Mouse (Mus musculus) MEL (cell line): ENCODE measurements at regions not wholly inside any gene's neighbourhood (a gene's known extent, or its start where the extent isn't known, plus 50 kb on each side); places are given as distances from the start of the nearest gene placed in this dataset.

Experiments used
- DNase-seq: peaks from one replicate; pipeline ENCODE4 v3.0.0; 2011; ENCODE audit warnings: low read depth, low spot score
- H3K27ac ChIP-seq: 2 replicates; pipeline ENCODE4 v1.5.1; 2012; ENCODE audit warnings: low read depth, mild to moderate bottlenecking, control low read depth, low read length, moderate library complexity; ENCODE audit not compliant: control insufficient read depth
- H3K27me3 ChIP-seq, 2 experiments: fragments of 150-350 bp in 1 of 2; sonication (generic) in 1 of 2; 2 replicates each; pipeline ENCODE4 v1.6.1; 2012; ENCODE audit warnings: low read length in 2 of 2, mild to moderate bottlenecking in 2 of 2, improper control_type of control experiment in 1 of 2, moderate library complexity in 1 of 2; ENCODE audit not compliant: insufficient read depth in 2 of 2, control insufficient read depth in 1 of 2
- H3K36me3 ChIP-seq, 2 experiments: 2 replicates each; pipeline ENCODE4 v1.6.1; 2012 to 2014; ENCODE audit warnings: low read length in 2 of 2, improper control_type of control experiment in 1 of 2, inconsistent platforms in 1 of 2, mild to moderate bottlenecking in 1 of 2; ENCODE audit not compliant: insufficient read depth in 2 of 2, control insufficient read depth in 1 of 2
- H3K4me1 ChIP-seq, 2 experiments: fragments of 150-350 bp in 1 of 2; sonication (generic) in 1 of 2; 2 replicates each; pipeline ENCODE4 v1.6.1; 2012; ENCODE audit warnings: low read length in 2 of 2, improper control_type of control experiment in 1 of 2, mild to moderate bottlenecking in 1 of 2; ENCODE audit not compliant: insufficient read depth in 2 of 2, control insufficient read depth in 1 of 2
- H3K4me3 ChIP-seq, 2 experiments: fragments of 150-350 bp in 1 of 2; sonication (generic) in 1 of 2; 2 replicates each; pipeline ENCODE4 v1.5.1; 2012; ENCODE audit warnings: low read depth in 2 of 2, low read length in 2 of 2, mild to moderate bottlenecking in 2 of 2, moderate library complexity in 2 of 2, control low read depth in 1 of 2, improper control_type of control experiment in 1 of 2; ENCODE audit not compliant: control insufficient read depth in 1 of 2, insufficient read depth in 1 of 2
- H3K79me2 ChIP-seq: 2 replicates; pipeline ENCODE4 v1.6.1; 2012; ENCODE audit warnings: mild to moderate bottlenecking, low read length, moderate library complexity; ENCODE audit not compliant: control insufficient read depth, poor library complexity, insufficient read depth
- H3K9ac ChIP-seq: 2 replicates; pipeline ENCODE4 v1.6.1; 2012; ENCODE audit warnings: low read depth, mild to moderate bottlenecking, control low read depth, low read length, moderate library complexity; ENCODE audit not compliant: control insufficient read depth, poor library complexity, severe bottlenecking
- H3K9me3 ChIP-seq: fragments of 150-350 bp; sonication (generic); replicated peaks from 2 replicates; pipeline ENCODE4 v1.6.1; 2012; ENCODE audit warnings: mild to moderate bottlenecking, low read length, improper control_type of control experiment, moderate library complexity; ENCODE audit not compliant: insufficient read depth
- BHLHE40 ChIP-seq: IDR thresholded peaks from 2 replicates; pipeline ENCODE4 v1.6.1; 2012; ENCODE audit warnings: low read depth, mild to moderate bottlenecking, inconsistent platforms, low read length, improper control_type of control experiment, borderline replicate concordance
- CHD1 ChIP-seq: IDR thresholded peaks from 2 replicates; pipeline ENCODE4 v1.6.1; 2012; ENCODE audit warnings: low read depth, mild to moderate bottlenecking, inconsistent platforms, low read length, improper control_type of control experiment
- CHD2 ChIP-seq: IDR thresholded peaks from 2 replicates; pipeline ENCODE4 v1.6.1; 2011; ENCODE audit warnings: low read length, improper control_type of control experiment
- E2F4 ChIP-seq: IDR thresholded peaks from 2 replicates; pipeline ENCODE4 v1.6.1; 2011; ENCODE audit warnings: low read depth, low read length, improper control_type of control experiment, borderline replicate concordance
- ELF1 ChIP-seq: IDR thresholded peaks from 2 replicates; pipeline ENCODE4 v1.6.1; 2014; ENCODE audit warnings: low read depth, mild to moderate bottlenecking, inconsistent platforms, low read length, improper control_type of control experiment, moderate library complexity
- EP300 ChIP-seq, 2 experiments: IDR thresholded peaks; 2 replicates each; pipeline ENCODE4 v1.6.1; 2011; ENCODE audit warnings: improper control_type of control experiment in 2 of 2, low read length in 2 of 2, low read depth in 1 of 2, mild to moderate bottlenecking in 1 of 2
- ETS1 ChIP-seq: IDR thresholded peaks from 2 replicates; pipeline ENCODE4 v1.6.1; 2012; ENCODE audit warnings: low read depth, mild to moderate bottlenecking, inconsistent platforms, low read length, improper control_type of control experiment, moderate library complexity
- GATA1 ChIP-seq: IDR thresholded peaks from 2 replicates; pipeline ENCODE4 v1.6.1; 2011; ENCODE audit warnings: low read depth, low read length, improper control_type of control experiment
- MAFK ChIP-seq: IDR thresholded peaks from 2 replicates; pipeline ENCODE4 v1.6.1; 2011; ENCODE audit warnings: low read depth, mild to moderate bottlenecking, low read length, improper control_type of control experiment, borderline replicate concordance
- MAX ChIP-seq: IDR thresholded peaks from 2 replicates; pipeline ENCODE4 v1.6.1; 2011; ENCODE audit warnings: low read length, improper control_type of control experiment
- MAZ ChIP-seq: IDR thresholded peaks from 2 replicates; pipeline ENCODE4 v1.6.1; 2012; ENCODE audit warnings: low read depth, mild to moderate bottlenecking, inconsistent platforms, low read length, improper control_type of control experiment
- MEF2A ChIP-seq: IDR thresholded peaks from 2 replicates; pipeline ENCODE4 v1.6.1; 2014; ENCODE audit warnings: low read depth, mild to moderate bottlenecking, inconsistent platforms, low read length, improper control_type of control experiment; ENCODE audit not compliant: poor library complexity, insufficient replicate concordance, severe bottlenecking; ENCODE audit errors: extremely low read depth
- MYB ChIP-seq: IDR thresholded peaks from 2 replicates; pipeline ENCODE4 v1.6.1; 2011; ENCODE audit warnings: mild to moderate bottlenecking, low read depth, low read length, improper control_type of control experiment
- NRF1 ChIP-seq: IDR thresholded peaks from 2 replicates; pipeline ENCODE4 v1.6.1; 2014; ENCODE audit warnings: low read depth, mild to moderate bottlenecking, inconsistent platforms, low read length, improper control_type of control experiment, moderate library complexity; ENCODE audit not compliant: poor library complexity, insufficient read depth, severe bottlenecking
- POLR2AphosphoS2 ChIP-seq: IDR thresholded peaks from 2 replicates; pipeline ENCODE4 v1.6.1; 2011; ENCODE audit warnings: low read length, improper control_type of control experiment
- POLR2AphosphoS5 ChIP-seq: IDR thresholded peaks from 2 replicates; pipeline ENCODE4 v1.6.1; 2012; ENCODE audit warnings: low read depth, borderline replicate concordance, mild to moderate bottlenecking, inconsistent platforms, low read length, moderate library complexity, mixed read lengths
- RAD21 ChIP-seq: IDR thresholded peaks from 2 replicates; pipeline ENCODE4 v1.6.1; 2011; ENCODE audit warnings: mild to moderate bottlenecking, low read depth, low read length, improper control_type of control experiment
- SIN3A ChIP-seq: IDR thresholded peaks from 2 replicates; pipeline ENCODE4 v1.6.1; 2012; ENCODE audit warnings: low read length, improper control_type of control experiment, inconsistent platforms
- SMC3 ChIP-seq: IDR thresholded peaks from 2 replicates; pipeline ENCODE4 v1.6.1; 2011; ENCODE audit warnings: low read depth, low read length, improper control_type of control experiment
- TCF12 ChIP-seq: IDR thresholded peaks from 2 replicates; pipeline ENCODE4 v1.6.1; 2014; ENCODE audit warnings: low read depth, mild to moderate bottlenecking, inconsistent platforms, low read length, improper control_type of control experiment, moderate library complexity
- USF2 ChIP-seq, 2 experiments: IDR thresholded peaks; 2 replicates each; pipeline ENCODE4 v1.6.1; 2011 to 2012; ENCODE audit warnings: improper control_type of control experiment in 2 of 2, low read length in 2 of 2, borderline replicate concordance in 1 of 2, inconsistent platforms in 1 of 2, low read depth in 1 of 2, mild to moderate bottlenecking in 1 of 2; ENCODE audit not compliant: insufficient read depth in 1 of 2
- ZKSCAN1 ChIP-seq: IDR thresholded peaks from 2 replicates; pipeline ENCODE4 v1.6.1; 2012; ENCODE audit warnings: low read depth, mild to moderate bottlenecking, inconsistent platforms, low read length, improper control_type of control experiment, moderate library complexity
- ZNF384 ChIP-seq: IDR thresholded peaks from 2 replicates; pipeline ENCODE4 v1.6.1; 2012; ENCODE audit warnings: low read depth, mild to moderate bottlenecking, inconsistent platforms, low read length, improper control_type of control experiment

DNA sequence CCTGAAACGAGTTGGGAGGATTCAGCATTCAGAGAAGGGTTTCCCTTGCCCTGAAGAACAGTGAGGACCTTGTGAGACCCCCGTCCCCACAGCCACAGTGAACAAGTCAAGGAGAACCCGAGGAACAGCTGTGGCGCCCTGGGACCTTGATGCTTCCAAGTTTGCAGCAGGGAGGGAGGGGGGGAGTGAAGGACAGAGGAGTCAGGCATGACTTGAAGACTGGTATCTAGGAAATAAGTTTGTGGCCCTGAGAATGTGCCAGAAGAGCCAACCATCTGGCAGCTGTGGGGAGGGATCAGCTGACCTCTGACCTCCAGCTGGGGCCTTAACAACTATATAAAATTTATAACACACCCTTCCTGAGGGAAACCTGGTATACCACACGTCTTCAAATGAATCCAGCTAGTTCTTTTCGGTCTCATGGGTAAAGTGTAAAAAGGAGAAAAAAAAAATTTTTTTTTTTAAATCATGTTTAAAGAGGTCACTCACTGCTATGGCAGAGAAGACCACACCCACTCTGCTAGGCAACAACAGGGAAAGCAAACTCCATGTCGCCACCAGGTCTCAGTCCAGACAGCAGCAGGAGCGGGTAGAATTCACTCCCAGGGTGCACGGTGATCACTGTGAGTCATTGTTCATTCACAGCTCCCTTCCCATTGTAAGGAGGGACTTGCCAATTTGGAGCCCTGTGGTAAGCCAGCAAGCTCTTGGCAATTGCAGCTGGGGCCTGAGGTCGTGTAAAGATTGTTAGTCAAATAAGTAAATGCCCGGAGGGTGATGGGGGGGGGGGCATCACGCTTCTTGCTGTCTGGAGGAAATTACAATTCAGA is 58.3 kb upstream of the Ralgps2 start:
- H3K27ac ChIP-seq, result no peak overlapping the region
- peaks cover 0 to 10% of the 10 kb centered on the region in 2 experiments; a peak in 2 of 4 replicates for H3K4me1 ChIP-seq
- no peak overlapping the region for H3K9ac ChIP-seq
- H3K36me3 ChIP-seq, result peaks cover 0 to 14% of the 10 kb centered on the region in 2 experiments; a peak in 2 of 4 replicates
- DNase-seq, result no peak
- no peak for TF ChIP-seq MAZ
- no peak for TF ChIP-seq MAFK
- no peak for TF ChIP-seq ETS1
- TF ChIP-seq E2F4, result no peak
- TF ChIP-seq ZKSCAN1, result no peak
- no peak for TF ChIP-seq BHLHE40
- TF ChIP-seq MAX, result no peak
- no peak for TF ChIP-seq USF2 (IDR thresholded peaks at IDR 0.05; ENCODE audit: borderline replicate concordance in 1 of 2, insufficient read depth in 1 of 2, low read depth in 1 of 2, low read length in 2 of 2)
- TF ChIP-seq POLR2AphosphoS2, result no peak
- no peak for TF ChIP-seq SIN3A
- TF ChIP-seq ZNF384, result no peak
- TF ChIP-seq TCF12, result no peak
- no peak for TF ChIP-seq MEF2A
- TF ChIP-seq EP300 (IDR thresholded peaks at IDR 0.05; ENCODE audit: low read depth in 1 of 2, low read length in 2 of 2), result no peak
- TF ChIP-seq GATA1, result no peak
- TF ChIP-seq RAD21, result no peak
- no peak for TF ChIP-seq MYB
- TF ChIP-seq POLR2AphosphoS5, result no peak
- H3K27me3 ChIP-seq, result no peaks in the 10 kb centered on the region
- H3K79me2 ChIP-seq, result no peaks in the 10 kb centered on the region
- no peak overlapping the region for H3K4me3 ChIP-seq
- no peaks in the 10 kb centered on the region for H3K9me3 ChIP-seq

DNA sequence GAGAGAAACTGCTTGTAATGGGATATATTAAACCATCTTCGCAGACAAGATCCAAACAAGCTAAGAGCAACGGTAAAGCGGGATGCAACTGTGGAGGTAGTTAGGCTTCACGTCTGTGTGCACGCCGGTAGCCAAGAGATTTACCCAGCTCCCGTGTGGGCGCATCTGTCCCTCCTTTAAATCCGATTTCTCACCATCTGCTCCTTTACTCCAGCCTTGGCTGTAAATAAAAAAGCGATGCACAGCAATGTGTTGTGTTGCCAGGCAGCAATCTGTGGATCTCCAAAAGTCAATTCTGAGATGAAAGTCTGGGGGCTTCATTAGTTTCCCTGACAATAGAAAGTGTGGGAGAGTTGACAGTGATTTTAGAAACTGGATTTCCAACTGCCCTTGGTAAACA is 57.6 kb upstream of the Ralgps2 start:
- no peak for DNase-seq
- no peak overlapping the region for H3K4me3 ChIP-seq
- peaks cover 0 to 10% of the 10 kb centered on the region in 2 experiments; a peak in 2 of 4 replicates for H3K4me1 ChIP-seq
- H3K9me3 ChIP-seq, result no peaks in the 10 kb centered on the region
- H3K36me3 ChIP-seq, result peaks cover 0 to 14% of the 10 kb centered on the region in 2 experiments; a peak in 2 of 4 replicates
- H3K27ac ChIP-seq, result no peak overlapping the region
- no peaks in the 10 kb centered on the region for H3K79me2 ChIP-seq
- H3K9ac ChIP-seq, result no peak overlapping the region
- H3K27me3 ChIP-seq, result no peaks in the 10 kb centered on the region
- TF ChIP-seq CHD2, result no peak
- TF ChIP-seq E2F4, result no peak
- no peak for TF ChIP-seq MEF2A
- TF ChIP-seq TCF12, result no peak
- TF ChIP-seq ZKSCAN1, result no peak
- TF ChIP-seq MAX, result no peak
- no peak for TF ChIP-seq EP300 (IDR thresholded peaks at IDR 0.05; ENCODE audit: low read depth in 1 of 2, low read length in 2 of 2)
- no peak for TF ChIP-seq CHD1
- no peak for TF ChIP-seq ELF1
- TF ChIP-seq MAFK, result no peak
- no peak for TF ChIP-seq NRF1
- no peak for TF ChIP-seq SIN3A
- TF ChIP-seq SMC3, result no peak
- no peak for TF ChIP-seq MYB
